Mouse (Mus musculus): ENCODE measurements around the gene Nek4.

DNA sequence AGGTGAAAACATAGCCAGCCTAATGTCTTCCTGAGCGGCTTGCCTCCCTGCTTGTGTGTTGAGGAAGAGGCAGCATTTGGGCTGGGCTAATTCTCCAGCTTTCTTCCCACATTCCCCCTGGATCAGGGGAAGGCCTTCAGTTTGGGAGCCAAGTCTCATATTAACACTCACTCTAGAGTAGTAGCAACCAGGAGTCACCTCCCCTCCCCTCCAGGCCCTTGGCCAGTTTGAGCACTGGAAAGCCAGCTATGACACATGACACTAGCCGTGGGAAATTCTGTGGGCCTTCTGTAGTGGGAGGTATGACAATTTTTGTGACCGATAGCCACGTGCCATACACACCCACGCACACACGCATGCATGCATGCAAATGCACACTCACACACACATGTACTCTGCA is 45.2 kb upstream of the Nek4 start:
- no peak for TF ChIP-seq CTCF (IDR thresholded peaks at IDR 0.05; ENCODE audit: borderline replicate concordance, insufficient read depth, low read depth, low read length)
- TF ChIP-seq POLR2A (IDR thresholded peaks at IDR 0.05; ENCODE audit: borderline replicate concordance, insufficient read depth, low read length): no peak

All from cerebellum, adult 2 months (tissue).